Mouse (Mus musculus) left cerebral cortex, adult 8-10 months (tissue): ENCODE results near the gene Zfyve1. TPM values are rescaled to one million over a fixed set of nuclear protein-coding genes. Genes with fewer than 3 reads are reported as not detected.
"Not testable (repeated sequence)": the region's sequence is repeated elsewhere in the genome, so short reads cannot be mapped to it uniquely, and the experiment has no call there.

Experiments
- DNase-seq, 2 experiments: peaks; one replicate each; pipeline ENCODE4 v3.0.0; 2022; ENCODE audit warnings: low spot score in 2 of 2
- total RNA-seq, 4 experiments: library from RNA; stranded (reverse); gene quantifications; 2 replicates each; pipeline ENCODE4 v1.2.4; 2022

Gene Zfyve1
- total RNA-seq = 10 to 100 TPM; 38.9 to 47.2 (median 42.2) TPM

DNA sequence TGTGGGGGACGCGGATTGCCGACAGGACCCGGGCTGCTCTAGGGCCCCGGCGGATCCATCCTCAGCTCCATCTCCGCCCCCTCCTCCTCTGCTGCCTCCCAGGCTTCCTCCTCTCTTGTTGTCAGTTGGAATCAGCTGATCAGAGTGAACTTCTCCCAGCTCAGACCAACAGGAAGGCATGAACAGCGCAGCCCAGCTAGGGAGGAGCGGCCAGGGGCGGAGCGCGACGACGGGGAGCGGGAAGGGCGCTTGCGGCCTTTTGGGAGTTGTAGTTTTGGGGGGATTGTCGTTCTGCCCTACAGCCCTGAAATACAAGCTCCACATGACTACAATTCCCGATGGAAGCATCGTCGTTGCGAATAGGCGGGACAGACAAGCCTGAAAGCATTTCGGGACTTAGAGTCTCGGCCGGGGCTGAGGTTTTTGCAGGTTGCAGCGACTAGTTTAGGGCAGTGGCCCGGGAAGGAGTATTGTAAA, at the start of gene Zfyve1:
TSS of gene Zfyve1 (minus strand) at position 198 of the 477 bp plus-strand sequence.
- peak; percentile 79 to 96 for DNase-seq

- no peak for DNase-seq
These were observed 46.1 kb upstream of the Zfyve1 start for GRCm38 (mm10) chr12:83643116-83643515.

GRCm38 (mm10) chr12:83641233-83641632, 44.2 kb upstream of the Zfyve1 start:
- DNase-seq = no peak

DNA sequence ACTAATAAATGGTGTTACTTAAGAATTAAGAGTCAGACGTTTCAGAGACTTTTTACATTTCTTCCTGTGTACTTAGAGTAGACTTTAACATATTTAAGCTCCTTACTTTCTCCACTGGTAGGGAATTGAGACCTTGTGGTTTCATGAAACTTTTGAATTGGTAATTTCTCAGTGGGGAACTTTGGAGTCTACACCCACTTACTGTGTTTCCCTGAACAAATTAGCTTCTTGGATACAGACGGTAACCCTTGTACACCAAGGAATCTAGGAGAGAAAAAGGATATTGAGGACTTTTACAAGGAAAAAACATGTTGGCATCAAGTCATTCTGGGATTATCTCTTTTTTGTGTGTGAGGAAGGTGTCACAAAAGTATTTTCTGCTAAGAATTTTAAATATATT, 36.8 kb upstream of the Zfyve1 start:
- DNase-seq = no peak

DNA sequence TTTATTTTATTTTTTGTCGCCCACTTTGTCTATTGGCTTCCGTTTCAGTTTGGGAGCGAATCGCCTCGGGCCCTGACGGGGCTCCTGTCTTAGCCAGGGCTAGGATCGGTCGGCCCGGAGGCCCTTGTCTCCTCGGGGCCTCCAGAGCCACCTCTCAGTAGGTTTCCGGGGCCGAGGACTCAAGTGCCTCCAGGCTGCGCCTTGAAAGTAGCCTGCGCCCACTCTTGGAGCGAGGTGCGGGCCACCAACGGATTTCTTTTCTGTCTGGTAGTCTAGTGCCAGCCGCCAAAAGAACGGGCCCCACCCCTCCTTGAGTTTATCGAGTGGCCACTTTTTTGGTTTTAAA, 35.6 kb upstream of the Zfyve1 start:
- peak; percentile 22 to 42 for DNase-seq

GRCm38 (mm10) chr12:83631743-83632679, 35.0 kb upstream of the Zfyve1 start:
- peak; percentile 93 to 98 for DNase-seq

DNA sequence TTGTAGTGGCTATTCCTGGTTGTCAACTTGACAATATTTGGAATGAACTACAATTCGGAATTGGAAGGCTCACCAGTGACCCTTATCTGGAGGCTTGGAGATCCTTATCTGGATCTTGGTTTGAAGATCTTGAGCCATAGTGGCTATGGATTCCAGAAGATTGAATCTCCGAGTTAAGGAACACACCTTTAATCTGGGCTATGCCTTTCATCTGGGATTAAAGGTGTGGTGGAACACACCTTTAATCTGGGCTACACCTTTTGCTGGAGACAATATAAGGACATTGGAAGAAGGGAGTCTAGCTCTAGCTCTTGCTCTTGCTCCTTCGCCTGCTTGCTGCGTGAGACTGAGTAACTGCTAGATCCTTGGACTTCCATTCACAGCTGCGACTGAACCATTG, 33.9 kb upstream of the Zfyve1 start, which contains the start of gene Rbm25:
TSS of gene Rbm25 (plus strand) at position 301 of the 400 bp plus-strand sequence.
- not testable (repeated sequence) for DNase-seq

- no peak for DNase-seq
These were observed 27.3 kb upstream of the Zfyve1 start for GRCm38 (mm10) chr12:83624321-83624720.

- no peak for DNase-seq
These were observed 25.2 kb upstream of the Zfyve1 start for GRCm38 (mm10) chr12:83622031-83622755.

DNA sequence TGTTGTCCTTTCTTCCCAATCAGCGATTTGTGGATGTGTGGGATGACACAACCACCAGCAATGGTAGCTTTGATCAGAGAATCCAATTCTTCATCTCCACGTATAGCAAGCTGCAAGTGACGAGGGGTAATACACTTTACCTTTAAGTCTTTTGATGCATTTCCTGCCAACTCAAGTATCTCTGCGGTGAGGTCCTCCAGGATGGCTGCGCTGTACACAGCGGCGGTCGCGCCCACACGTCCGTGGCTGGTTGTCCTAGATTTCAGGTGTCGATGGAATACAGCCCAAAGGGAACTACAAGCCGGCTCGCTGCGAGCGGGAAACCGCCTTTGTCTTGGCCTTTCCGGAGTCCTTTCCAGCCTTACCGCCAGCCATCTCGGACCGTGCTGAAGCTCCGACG, 23.7 kb upstream of the Zfyve1 start:
- not testable (repeated sequence) for DNase-seq

- DNase-seq = no peak
These were observed 22.0 kb upstream of the Zfyve1 start for GRCm38 (mm10) chr12:83618981-83619380.

GRCm38 (mm10) chr12:83617261-83617660, 20.2 kb upstream of the Zfyve1 start:
- DNase-seq = no peak

DNA sequence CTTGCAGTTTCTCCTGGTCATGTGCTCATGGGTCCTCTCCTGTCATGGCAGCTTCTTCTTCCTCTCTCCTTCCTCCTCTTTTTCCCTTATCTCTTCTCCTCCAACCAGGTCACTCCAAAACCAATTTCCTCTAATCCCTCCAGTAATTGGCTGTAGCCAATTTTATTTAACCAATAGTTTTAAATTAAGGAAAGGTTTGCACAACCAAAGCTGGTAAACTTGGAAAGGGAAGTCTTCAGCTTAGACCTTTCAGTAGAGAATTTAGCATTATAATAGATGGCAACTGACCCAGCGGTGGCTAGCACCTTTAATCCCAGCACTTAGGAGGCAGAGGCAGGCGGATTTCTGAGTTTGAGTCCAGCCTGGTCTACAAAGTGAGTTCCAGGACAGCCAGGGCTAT, 9.4 kb upstream of the Zfyve1 start:
- DNase-seq = not testable (repeated sequence)

DNA sequence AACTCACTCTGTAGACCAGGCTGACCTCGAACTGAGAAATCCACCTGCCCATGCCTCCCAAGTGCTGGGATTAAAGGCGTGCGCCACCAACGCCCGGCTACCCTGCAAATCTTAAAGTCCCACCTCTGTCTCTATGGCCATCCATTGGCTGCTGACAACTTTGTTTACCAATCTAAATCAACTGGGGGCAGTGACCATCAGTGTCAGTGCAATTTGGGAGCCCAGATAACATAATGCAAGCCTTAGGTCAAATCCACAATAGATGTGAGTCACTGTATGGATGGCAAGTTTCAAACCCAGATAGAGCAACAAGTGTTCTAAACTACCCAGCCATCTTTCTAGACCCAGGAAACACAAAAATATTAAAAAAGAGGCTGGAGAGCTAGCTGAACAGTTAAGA, 5.3 kb upstream of the Zfyve1 start:
- DNase-seq = no peak

DNA sequence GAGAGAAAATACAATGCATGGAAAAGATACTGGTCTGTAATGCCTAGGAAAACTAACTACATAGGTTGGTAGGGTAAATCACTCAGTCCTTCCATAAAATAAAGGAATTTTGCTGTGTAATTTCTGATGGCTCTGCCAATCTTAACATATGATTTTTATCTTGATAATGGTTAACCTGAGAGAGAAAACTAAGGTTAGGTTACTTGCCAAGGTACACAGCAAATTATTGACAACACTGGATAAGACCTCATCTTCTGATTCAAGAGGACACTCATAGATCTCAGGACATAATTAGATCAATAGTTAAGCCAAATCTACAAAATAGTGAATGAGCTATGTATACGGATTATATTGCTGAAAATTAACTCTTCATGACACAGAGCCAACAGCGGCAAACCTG, 859 bp upstream of the Zfyve1 start:
- no peak for DNase-seq

DNA sequence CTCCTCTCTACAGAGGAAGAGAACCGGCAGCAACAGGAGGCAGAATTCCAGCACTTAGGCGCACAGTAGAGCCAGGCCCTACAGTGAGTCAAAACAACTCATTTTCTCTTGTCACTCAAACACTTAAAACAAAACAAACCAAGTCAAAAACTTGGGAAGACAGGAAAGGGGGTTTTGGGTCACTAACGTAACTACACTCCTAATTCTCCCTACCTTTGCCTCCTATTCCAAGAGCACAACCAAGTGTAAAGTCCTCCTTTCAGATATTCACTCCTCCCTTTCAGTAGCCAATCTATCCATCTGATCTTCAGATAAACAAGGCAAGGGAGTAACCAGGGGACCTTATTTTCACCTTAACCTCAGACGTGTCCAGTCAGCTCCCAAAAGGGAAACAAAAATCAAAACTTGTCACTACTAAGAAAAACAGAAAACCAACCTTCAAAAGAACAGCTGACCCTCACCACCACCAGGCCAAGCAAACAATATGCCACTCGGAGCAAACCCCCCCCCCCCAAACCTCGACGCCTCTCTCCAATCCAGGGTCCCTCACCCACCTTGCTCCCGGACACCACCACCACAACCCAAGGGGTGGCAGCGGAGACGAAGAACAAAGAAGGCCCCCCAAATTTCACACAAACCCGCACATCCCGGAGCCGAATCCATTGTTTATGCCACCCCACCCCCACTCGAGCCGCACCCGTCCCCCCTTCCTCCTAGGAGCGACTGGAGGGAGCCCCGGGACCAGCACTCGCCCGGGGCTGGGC, 649 bp downstream of the Zfyve1 start:
- DNase-seq = no peak

DNA sequence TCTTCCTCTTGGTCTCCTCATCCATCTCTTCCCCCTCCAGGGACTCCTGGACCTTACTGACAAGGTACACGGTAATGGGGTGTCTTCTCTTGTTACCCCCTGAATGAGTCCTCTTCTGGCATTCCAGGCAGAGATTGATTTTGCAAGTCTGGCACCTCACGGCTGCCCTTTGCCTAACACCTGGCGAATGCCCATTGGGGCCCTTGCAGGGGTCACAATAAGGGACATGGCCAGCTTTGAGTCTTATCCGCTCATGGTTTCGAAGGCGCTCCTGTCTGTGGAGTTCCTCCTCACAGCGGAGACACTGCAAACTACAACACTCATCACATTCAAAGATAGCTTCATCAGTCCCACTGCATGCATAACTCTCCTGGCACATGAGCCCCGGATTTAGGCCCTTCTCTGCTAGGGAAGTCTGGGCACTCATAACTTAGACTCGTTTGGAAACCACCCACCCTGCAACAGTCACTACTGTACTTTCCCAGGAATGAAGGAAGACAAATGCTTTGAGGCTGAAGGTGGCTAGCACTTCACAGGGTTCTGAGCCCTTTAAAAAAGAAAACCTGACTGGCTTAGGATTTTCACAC, 2.5 kb downstream of the Zfyve1 start:
- no peak for DNase-seq

DNA sequence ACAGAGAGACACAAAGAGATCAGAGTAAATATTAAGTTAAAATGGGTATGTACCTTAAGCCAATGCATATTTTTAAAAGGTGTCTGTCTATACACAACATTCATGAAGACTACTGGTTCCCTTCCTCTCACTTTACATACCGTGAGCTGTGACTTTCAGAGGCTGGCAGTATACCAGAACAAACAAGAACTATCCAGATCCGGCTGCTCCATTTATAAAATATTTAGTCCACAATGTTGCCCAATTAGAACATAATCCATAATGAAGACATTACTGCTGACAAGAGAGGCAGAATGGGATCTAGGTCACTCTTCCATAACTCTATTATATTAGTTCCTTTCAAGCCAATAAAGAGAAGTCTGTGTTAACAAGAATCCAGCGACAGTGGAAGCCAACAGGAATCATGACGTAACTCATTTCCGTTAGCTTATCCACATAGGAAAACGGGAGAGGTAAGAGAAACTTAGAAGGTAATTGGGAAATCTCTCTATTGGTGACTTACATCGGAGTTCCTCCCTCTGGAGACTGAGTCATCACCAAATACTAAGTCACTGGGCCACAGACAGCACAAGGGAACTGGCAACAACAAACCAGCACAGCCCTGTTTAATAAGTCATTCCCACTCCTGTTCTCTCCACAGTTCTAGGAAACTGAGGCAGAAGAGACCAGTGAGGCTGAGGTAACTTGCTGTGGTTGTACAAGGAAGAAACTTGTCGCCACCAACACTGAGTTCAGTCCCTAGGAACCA, 5.1 kb downstream of the Zfyve1 start:
- no peak for DNase-seq

GRCm38 (mm10) chr12:83586628-83587027, 10.4 kb downstream of the Zfyve1 start:
- no peak for DNase-seq

DNA sequence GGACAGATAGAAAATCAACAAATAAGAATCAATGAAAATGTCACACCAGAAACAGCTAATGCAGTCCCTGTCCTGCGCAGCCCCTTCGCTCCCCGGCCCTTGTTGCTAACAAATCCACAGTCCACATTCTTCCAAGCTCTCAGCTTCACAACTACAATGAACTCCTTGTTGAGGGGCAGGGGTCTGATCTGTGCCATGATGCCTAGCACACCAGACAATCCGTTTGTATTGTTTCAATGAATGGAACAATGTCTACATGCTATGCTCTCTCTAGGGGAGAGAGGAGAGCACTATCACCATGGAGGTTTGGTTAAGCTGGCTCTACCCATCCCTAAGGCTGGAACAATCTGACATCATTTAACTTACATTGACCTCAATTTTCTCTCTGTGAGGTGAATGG, 14.3 kb downstream of the Zfyve1 start:
- no peak for DNase-seq
